Mouse (Mus musculus): Measurements from ENCODE around the gene Ugt1a6b. TPM values are rescaled to one million over a fixed set of nuclear protein-coding genes. Genes with fewer than 3 reads are reported as not detected.
"Not testable (repeated sequence)": the region's sequence is repeated elsewhere in the genome, so short reads cannot be mapped to it uniquely, and the experiment has no call there.

Ugt1a6b gene
- polyA plus RNA-seq, 1 experiment: not detected

DNA sequence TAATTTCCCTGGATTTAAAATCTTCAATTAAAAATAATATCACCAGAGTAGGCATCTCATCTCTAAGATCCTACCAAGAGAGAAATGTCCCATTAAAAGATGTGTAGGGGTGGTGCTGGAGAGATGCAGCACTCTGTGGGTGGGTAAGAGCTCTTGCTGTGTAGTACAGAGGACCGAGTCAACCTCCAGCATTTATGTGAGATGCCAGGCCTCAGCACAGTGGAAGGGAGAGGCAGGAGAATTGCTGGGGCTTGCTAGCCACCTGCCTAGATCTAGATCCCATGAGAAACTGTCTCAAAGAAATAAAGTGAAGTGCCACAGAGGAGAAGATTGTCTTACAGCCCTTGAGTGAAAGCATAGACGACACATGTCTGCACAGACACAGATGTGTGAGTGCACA, 113.5 kb downstream of the Ugt1a6b start:
- Histone ChIP-seq H3K27ac (ENCODE audit: insufficient read depth, low read depth, low read length) (no peak overlapping the region), H3K4me1 (ENCODE audit: control insufficient read depth, insufficient read depth, low read length) (no peaks in the 10 kb centered on the region), H3K4me3 (ENCODE audit: insufficient read depth, low read depth, low read length) (no peak overlapping the region)
- TF ChIP-seq POLR2A (IDR thresholded peaks at IDR 0.05; ENCODE audit: insufficient read depth, low read depth, low read length) (no peak), CTCF (IDR thresholded peaks at IDR 0.05; ENCODE audit: insufficient read depth, low read depth, low read length) (no peak)
- 61% methylated on average over 2 of the region's 2 CpGs for WGBS

DNA sequence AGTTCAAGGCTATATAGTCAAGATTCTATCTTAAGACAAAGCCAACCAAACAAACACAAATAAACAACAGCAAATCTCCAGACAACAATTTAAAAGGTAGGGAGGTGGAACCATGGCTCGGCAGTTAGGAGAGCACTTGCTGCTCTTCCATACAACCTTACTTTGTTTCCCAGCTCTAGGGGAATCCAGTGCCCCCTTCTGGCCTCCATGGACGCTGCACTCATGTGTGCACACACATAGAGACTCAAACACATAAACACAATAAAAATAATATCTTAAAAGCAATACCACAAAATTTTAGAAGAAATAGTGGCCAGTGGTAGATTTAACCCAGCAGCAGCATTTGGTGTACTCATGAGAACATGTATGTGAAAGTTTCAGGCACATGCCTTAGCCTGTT, 114.1 kb downstream of the Ugt1a6b start:
- 59% methylated on average over 2 of the region's 2 CpGs for WGBS
- TF ChIP-seq POLR2A (IDR thresholded peaks at IDR 0.05; ENCODE audit: insufficient read depth, low read depth, low read length) (no peak), CTCF (IDR thresholded peaks at IDR 0.05; ENCODE audit: insufficient read depth, low read depth, low read length) (no peak)

DNA sequence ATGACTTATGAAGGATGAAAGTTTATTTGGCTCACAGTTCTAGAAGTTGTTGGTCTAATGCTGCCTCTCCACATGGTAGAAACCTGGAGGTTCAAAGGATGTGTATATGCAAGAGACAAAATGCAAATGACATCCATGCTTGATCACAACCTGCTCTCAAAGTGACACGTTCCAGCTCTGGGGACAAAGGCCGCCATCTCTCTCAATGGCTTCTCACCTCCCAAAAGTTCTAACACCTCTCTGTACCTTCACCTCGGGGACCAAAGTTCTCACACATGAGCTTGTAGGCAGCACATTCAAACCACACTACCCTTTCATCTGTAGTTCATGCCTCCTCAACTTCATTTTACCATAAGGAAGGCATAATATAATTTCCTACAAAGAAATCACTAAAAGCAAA, 114.5 kb downstream of the Ugt1a6b start:
- 36% methylated on average over 3 of the region's 3 CpGs for WGBS
- TF ChIP-seq POLR2A (IDR thresholded peaks at IDR 0.05; ENCODE audit: insufficient read depth, low read depth, low read length) (no peak), CTCF (IDR thresholded peaks at IDR 0.05; ENCODE audit: insufficient read depth, low read depth, low read length) (no peak)
- no peaks in the 10 kb centered on the region for H3K4me1 ChIP-seq (ENCODE audit: control insufficient read depth, insufficient read depth, low read length)
- no peak overlapping the region for H3K4me3 ChIP-seq (ENCODE audit: insufficient read depth, low read depth, low read length)
- H3K27ac ChIP-seq (ENCODE audit: insufficient read depth, low read depth, low read length): no peak overlapping the region

More for the DNA sequence above, 114.1 kb downstream of the Ugt1a6b start:
- Histone ChIP-seq H3K4me1 (ENCODE audit: control insufficient read depth, insufficient read depth, low read length) (no peaks in the 10 kb centered on the region), H3K4me3 (ENCODE audit: insufficient read depth, low read depth, low read length) (no peak overlapping the region), H3K27ac (ENCODE audit: insufficient read depth, low read depth, low read length) (no peak overlapping the region)

DNA sequence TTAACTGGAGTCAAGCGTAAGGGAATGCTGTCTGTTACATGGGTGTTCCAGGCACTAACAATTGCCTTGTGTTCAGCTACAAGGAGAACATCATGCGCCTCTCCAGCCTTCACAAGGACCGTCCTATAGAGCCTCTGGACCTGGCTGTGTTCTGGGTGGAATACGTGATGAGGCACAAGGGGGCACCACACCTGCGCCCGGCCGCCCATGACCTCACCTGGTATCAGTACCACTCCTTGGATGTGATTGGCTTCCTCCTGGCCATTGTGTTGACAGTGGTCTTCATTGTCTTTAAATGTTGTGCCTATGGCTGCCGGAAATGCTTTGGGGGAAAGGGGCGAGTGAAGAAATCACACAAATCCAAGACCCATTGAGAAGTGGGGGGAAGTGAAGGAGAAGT, 115.0 kb downstream of the Ugt1a6b start:
- WGBS: 76% methylated on average over 9 of the region's 9 CpGs
- H3K27ac ChIP-seq (ENCODE audit: insufficient read depth, low read depth, low read length): no peak overlapping the region
- no peak overlapping the region for H3K4me3 ChIP-seq (ENCODE audit: insufficient read depth, low read depth, low read length)
- no peaks in the 10 kb centered on the region for H3K4me1 ChIP-seq (ENCODE audit: control insufficient read depth, insufficient read depth, low read length)
- no peak for TF ChIP-seq CTCF (IDR thresholded peaks at IDR 0.05; ENCODE audit: insufficient read depth, low read depth, low read length)
- no peak for TF ChIP-seq POLR2A (IDR thresholded peaks at IDR 0.05; ENCODE audit: insufficient read depth, low read depth, low read length)

DNA sequence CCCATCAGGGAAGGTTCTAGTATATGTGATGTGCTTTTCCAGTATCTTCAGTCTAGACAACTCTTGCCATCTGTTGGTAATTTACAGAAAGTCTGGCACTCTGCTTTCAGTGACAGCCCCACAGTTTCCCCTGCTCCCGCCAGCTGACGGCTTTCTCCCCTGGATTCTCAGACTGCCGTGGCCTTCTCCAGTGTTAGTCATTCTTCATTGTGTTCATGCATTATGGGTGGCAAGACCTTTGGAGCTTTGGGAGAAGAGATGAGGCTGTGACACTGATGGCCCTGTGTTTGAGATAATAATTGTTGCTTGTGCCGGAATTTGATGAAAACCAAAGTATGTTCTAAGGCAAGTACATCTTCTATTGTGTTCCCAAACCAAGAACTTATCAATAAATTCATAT, 115.5 kb downstream of the Ugt1a6b start:
- Histone ChIP-seq H3K4me3 (ENCODE audit: insufficient read depth, low read depth, low read length) (no peak overlapping the region), H3K27ac (ENCODE audit: insufficient read depth, low read depth, low read length) (no peak overlapping the region), H3K4me1 (ENCODE audit: control insufficient read depth, insufficient read depth, low read length) (no peaks in the 10 kb centered on the region)
- TF ChIP-seq POLR2A (IDR thresholded peaks at IDR 0.05; ENCODE audit: insufficient read depth, low read depth, low read length): no peak
- TF ChIP-seq CTCF (IDR thresholded peaks at IDR 0.05; ENCODE audit: insufficient read depth, low read depth, low read length): no peak
- WGBS: 51% methylated on average over 4 of the region's 4 CpGs

DNA sequence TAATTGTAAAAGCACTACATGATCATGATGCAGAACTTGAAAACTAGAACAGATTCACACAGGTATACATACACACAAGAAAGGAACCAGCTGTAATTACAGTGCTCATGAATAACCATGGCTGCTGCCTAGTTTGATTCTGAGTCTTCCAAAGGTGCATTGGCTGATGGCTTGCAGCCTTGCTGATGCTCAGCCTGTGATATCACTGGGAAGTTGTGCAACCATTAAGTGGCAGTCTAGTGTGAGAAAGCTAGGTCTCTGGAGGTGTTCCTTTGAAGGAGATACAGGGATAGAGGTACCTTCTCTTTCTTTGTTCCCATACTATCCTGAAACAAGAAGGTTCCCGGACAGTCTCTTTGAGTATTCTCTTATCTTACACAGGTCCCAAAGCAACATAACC, 116.0 kb downstream of the Ugt1a6b start:
- no peak overlapping the region for H3K27ac ChIP-seq (ENCODE audit: insufficient read depth, low read depth, low read length)
- WGBS: 19% methylated on average over 1 of the region's 1 CpGs
- H3K4me3 ChIP-seq (ENCODE audit: insufficient read depth, low read depth, low read length): no peak overlapping the region
- no peak for TF ChIP-seq POLR2A (IDR thresholded peaks at IDR 0.05; ENCODE audit: insufficient read depth, low read depth, low read length)
- TF ChIP-seq CTCF (IDR thresholded peaks at IDR 0.05; ENCODE audit: insufficient read depth, low read depth, low read length): no peak
- no peaks in the 10 kb centered on the region for H3K4me1 ChIP-seq (ENCODE audit: control insufficient read depth, insufficient read depth, low read length)

DNA sequence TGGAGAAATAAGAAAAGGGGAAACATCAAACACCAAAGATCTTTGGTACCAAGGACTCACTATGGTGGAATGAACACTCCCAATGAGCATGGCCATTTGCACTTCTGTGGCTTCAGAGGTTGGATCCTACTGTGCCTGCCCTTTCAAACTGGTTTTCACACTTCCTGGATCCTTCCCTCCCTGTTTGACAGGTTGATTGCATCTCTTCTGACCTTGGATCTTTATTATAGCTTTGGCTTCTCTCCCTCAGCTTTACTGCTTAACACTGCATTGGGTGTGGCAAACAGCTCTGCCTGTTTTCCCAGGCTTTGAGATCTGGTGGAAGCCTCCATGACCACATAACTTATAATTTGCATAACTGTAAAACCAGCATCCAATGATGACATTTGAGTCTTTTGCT, 117.3 kb downstream of the Ugt1a6b start:
- no peaks in the 10 kb centered on the region for H3K4me1 ChIP-seq (ENCODE audit: control insufficient read depth, insufficient read depth, low read length)

DNA sequence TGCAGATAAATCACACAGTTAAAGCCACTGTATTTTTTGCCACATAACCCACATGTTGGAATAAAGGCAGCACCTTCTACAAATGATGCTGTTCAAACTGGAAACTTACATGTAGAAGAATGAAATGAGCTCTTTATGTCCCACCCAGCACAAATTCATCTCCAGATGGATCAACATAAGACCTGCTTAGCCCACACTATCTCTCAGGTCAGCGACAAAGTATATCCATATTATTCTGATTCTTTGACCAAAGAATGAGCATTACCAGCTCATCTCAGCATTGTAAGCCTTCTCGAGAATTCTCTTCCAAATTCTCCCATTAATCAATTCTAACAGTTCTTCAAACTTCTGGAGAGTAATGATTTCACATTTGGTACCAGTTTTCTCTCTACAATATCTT, 119.2 kb downstream of the Ugt1a6b start:
- no peaks in the 10 kb centered on the region for H3K4me1 ChIP-seq (ENCODE audit: control insufficient read depth, insufficient read depth, low read length)
- H3K4me3 ChIP-seq (ENCODE audit: insufficient read depth, low read depth, low read length): no peak overlapping the region
- no peak overlapping the region for H3K27ac ChIP-seq (ENCODE audit: insufficient read depth, low read depth, low read length)
- TF ChIP-seq POLR2A (IDR thresholded peaks at IDR 0.05; ENCODE audit: insufficient read depth, low read depth, low read length) (no peak), CTCF (IDR thresholded peaks at IDR 0.05; ENCODE audit: insufficient read depth, low read depth, low read length) (no peak)
- WGBS: 45% methylated on average over 2 of the region's 2 CpGs

More for the DNA sequence above, 117.3 kb downstream of the Ugt1a6b start:
- H3K27ac ChIP-seq (ENCODE audit: insufficient read depth, low read depth, low read length): no peak overlapping the region
- H3K4me3 ChIP-seq (ENCODE audit: insufficient read depth, low read depth, low read length): no peak overlapping the region
- TF ChIP-seq POLR2A (IDR thresholded peaks at IDR 0.05; ENCODE audit: insufficient read depth, low read depth, low read length) (no peak), CTCF (IDR thresholded peaks at IDR 0.05; ENCODE audit: insufficient read depth, low read depth, low read length) (no peak)

DNA sequence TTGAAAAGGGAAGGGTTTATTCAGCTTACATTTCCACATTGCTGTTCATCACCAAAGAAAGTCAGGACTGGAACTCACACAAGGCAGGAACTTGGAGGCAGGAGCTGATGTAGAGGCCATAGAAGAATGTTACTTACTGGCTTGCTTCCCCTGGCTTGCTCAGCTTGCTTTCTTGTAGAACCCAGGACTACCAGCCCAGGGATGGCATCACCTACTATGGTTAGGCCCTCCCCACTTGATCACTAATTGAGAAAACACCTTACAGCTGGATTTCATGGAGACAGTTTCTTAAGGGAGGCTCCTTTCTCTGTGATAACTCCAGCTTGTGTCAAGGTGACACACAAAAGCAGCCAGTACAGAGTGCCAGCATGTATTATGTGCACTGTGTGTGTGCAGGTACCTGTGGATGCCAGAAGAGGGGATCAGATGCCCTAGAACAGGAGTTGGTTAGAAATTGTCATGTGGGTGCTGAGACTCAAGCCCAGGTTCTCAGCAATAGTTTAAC, 120.0 kb downstream of the Ugt1a6b start:
- not testable (repeated sequence) for H3K27ac ChIP-seq (ENCODE audit: insufficient read depth, low read depth, low read length); H3K4me1 ChIP-seq (ENCODE audit: control insufficient read depth, insufficient read depth, low read length); H3K4me3 ChIP-seq (ENCODE audit: insufficient read depth, low read depth, low read length)

DNA sequence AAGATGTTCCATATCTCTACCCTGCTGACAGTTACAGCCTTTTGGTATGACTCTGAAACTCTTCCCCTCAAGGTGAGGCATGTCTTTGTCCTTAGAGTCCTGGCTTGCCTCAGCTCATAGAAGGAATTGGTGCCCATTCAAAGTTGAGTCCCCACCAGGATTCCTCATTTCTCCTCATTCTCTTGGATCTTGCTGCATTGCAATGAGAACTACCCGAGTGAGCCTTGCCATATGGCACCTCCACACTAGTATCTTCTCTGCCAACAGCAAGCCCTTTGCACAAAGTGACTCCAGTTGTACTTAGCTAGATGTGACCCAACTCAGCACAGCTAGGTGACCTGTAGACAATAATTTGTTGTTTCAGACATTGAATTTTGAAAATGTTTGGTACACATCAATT, 120.5 kb downstream of the Ugt1a6b start:
- Histone ChIP-seq H3K27ac (ENCODE audit: insufficient read depth, low read depth, low read length) (no peak overlapping the region), H3K4me3 (ENCODE audit: insufficient read depth, low read depth, low read length) (no peak overlapping the region), H3K4me1 (ENCODE audit: control insufficient read depth, insufficient read depth, low read length) (no peaks in the 10 kb centered on the region)
- TF ChIP-seq CTCF (IDR thresholded peaks at IDR 0.05; ENCODE audit: insufficient read depth, low read depth, low read length) (no peak), POLR2A (IDR thresholded peaks at IDR 0.05; ENCODE audit: insufficient read depth, low read depth, low read length) (no peak)
- WGBS: 45% methylated on average over 1 of the region's 1 CpGs

Measured in olfactory bulb, adult 2 months (tissue).